ENCODE assay signal across 29 mouse cellular contexts in the genomic region with DNA sequence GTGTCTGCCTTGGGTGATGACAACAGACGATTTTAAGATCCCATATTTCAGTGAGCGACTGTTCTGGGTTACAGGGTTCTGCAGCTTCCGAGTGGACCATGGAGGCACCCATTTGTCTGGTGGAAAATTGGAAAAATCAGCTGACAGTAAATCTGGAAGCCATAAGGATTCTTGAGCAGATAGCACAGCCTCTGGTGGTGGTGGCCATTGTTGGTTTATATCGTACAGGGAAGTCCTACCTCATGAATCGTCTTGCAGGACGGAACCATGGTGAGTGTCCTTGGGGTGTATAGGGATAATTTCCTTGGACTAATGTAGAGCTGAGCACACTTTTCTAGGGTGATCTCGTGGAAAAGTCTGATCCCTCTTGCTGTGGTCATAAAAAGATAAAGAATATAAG. TPM values are rescaled to one million over a fixed set of nuclear protein-coding genes. Genes with fewer than 3 reads are reported as not detected.
DNase-seq lines count a peak whose midpoint lies in the region; ATAC-seq and TF ChIP-seq lines count a peak whose summit lies in the region.
"Had no signal": no experiment of that assay in that cellular context is flagged by ENCODE, and none has a peak within 500 bp of the region (broad histone marks: within the 10 kb centered on the region; RNA-seq: fewer than 3 reads in every experiment).

No protein-coding gene starts in this region.

- ATAC-seq in kidney, postnatal 0 days (replicated peaks; ENCODE audit: low FRiP score, low read depth) = no peak
- ATAC-seq in granulocyte monocyte progenitor cell, adult 5-6 weeks (replicated peaks; ENCODE audit: poor library complexity, severe bottlenecking) = peak; percentile 11; the same call in 1 of the 2 replicates
- peak; percentile 23 for ATAC-seq in megakaryocyte, adult 5-6 weeks (ENCODE audit: poor library complexity, severe bottlenecking)
- ATAC-seq: forebrain, embryonic 16.5 days; hindbrain, embryonic 16.5 days; intestine, postnatal 0 days had no signal

- DNase-seq in kidney, postnatal 0 days (ENCODE audit: low spot score) = no peak
- DNase-seq in kidney, postnatal 36 days = no peak
- no peak for DNase-seq in adrenal gland, postnatal 10 days
- DNase-seq in ovary, postnatal 14 days (ENCODE audit: low spot score) = no peak
- no peak for DNase-seq in cerebellum, postnatal 25 days
- DNase-seq: adrenal gland, adult 8-10 months; adrenal gland, postnatal 36 days; cerebellum, adult 18-20 months; cerebellum, adult 9-10 months; cerebellum, postnatal 14 days; gastrocnemius, postnatal 25 days; heart, postnatal 36 days had no signal

- 0 out of 2 replicates have a peak overlapping the region, but pooled peaks have one; percentile 5 for H3K4me2 ChIP-seq in kidney, postnatal 0 days (ENCODE audit: low read length)
- H3K4me2 ChIP-seq: embryonic facial prominence, embryonic 12.5 days; embryonic facial prominence, embryonic 15.5 days; forebrain, embryonic 12.5 days; heart, embryonic 11.5 days; hindbrain, embryonic 13.5 days had no signal

- TF ChIP-seq POLR2A in bone marrow, adult 2 months (IDR thresholded peaks at IDR 0.05; ENCODE audit: borderline replicate concordance, control insufficient read depth, low read depth, low read length) = no peak

- H3K9me3 ChIP-seq in kidney, postnatal 0 days (replicated peaks; ENCODE audit: low read length) = no peaks in the 10 kb centered on the region
- H3K9me3 ChIP-seq: embryonic facial prominence, embryonic 12.5 days; embryonic facial prominence, embryonic 15.5 days; forebrain, embryonic 12.5 days; hindbrain, embryonic 10.5 days; hindbrain, embryonic 13.5 days had no signal

- no peak overlapping the region for H3K9ac ChIP-seq in kidney, postnatal 0 days (ENCODE audit: low read depth, low read length)
- H3K9ac ChIP-seq: embryonic facial prominence, embryonic 12.5 days; embryonic facial prominence, embryonic 15.5 days; forebrain, embryonic 12.5 days; hindbrain, embryonic 13.5 days had no signal

- H3K27ac ChIP-seq in kidney, postnatal 0 days = no peak overlapping the region
- H3K27ac ChIP-seq in bone marrow, adult 2 months (ENCODE audit: control insufficient read depth, insufficient read depth, low read depth, low read length, poor library complexity) = no peak overlapping the region
- H3K27ac ChIP-seq: embryonic facial prominence, embryonic 12.5 days; embryonic facial prominence, embryonic 15.5 days; forebrain, embryonic 12.5 days; hindbrain, embryonic 10.5 days; hindbrain, embryonic 13.5 days had no signal

- no peak for TF ChIP-seq CTCF in kidney, postnatal 0 days (IDR thresholded peaks at IDR 0.05; ENCODE audit: low read depth)
- no peak for TF ChIP-seq CTCF in bone marrow, adult 2 months (IDR thresholded peaks at IDR 0.05; ENCODE audit: control insufficient read depth, insufficient read depth, low read length)

- H3K4me1 ChIP-seq in kidney, postnatal 0 days (replicated peaks; ENCODE audit: insufficient read depth, low read length) = no peaks in the 10 kb centered on the region
- peaks cover 1% of the 10 kb centered on the region; the same call in 1 of the 2 replicates for H3K4me1 ChIP-seq in bone marrow, adult 2 months (ENCODE audit: control insufficient read depth, insufficient read depth, low read length)
- H3K4me1 ChIP-seq: embryonic facial prominence, embryonic 15.5 days had no signal

- 80% methylated on average over 7 of the region's 7 CpGs for WGBS in kidney, postnatal 0 days
- WGBS in bone marrow, adult 2 months = 41% methylated on average over 7 of the region's 7 CpGs

- H3K27me3 ChIP-seq in kidney, postnatal 0 days (ENCODE audit: insufficient read depth, low read length) = no peaks in the 10 kb centered on the region
- H3K27me3 ChIP-seq: embryonic facial prominence, embryonic 12.5 days; embryonic facial prominence, embryonic 15.5 days; forebrain, embryonic 12.5 days; hindbrain, embryonic 13.5 days had no signal

- H3K36me3 ChIP-seq in kidney, postnatal 0 days (ENCODE audit: insufficient read depth, low read length) = no peaks in the 10 kb centered on the region
- H3K36me3 ChIP-seq: embryonic facial prominence, embryonic 12.5 days; embryonic facial prominence, embryonic 15.5 days; forebrain, embryonic 12.5 days; hindbrain, embryonic 10.5 days; hindbrain, embryonic 13.5 days had no signal

- no peak overlapping the region for H3K4me3 ChIP-seq in kidney, postnatal 0 days (replicated peaks; ENCODE audit: low read depth, low read length)
- H3K4me3 ChIP-seq in bone marrow, adult 2 months (replicated peaks; ENCODE audit: control insufficient read depth, low read depth, low read length) = peak overlapping the region; percentile 20
- H3K4me3 ChIP-seq: embryonic facial prominence, embryonic 12.5 days; embryonic facial prominence, embryonic 15.5 days; erythroblast, embryonic 14.5 days; forebrain, embryonic 12.5 days; hindbrain, embryonic 10.5 days; hindbrain, embryonic 13.5 days had no signal

RNA-seq across cellular contexts. Expression of gene Gbp3, which starts 1.8 kb away (rescaled TPM):
- polyA plus RNA-seq in kidney, postnatal 0 days (2015; fragmentation: Nextera tagmentation; extraction: Ambion mirVana) = 6.7 and 11.3 TPM in 2 replicates
- polyA plus RNA-seq in bone marrow, adult 2 months (2011; ENCODE audit: insufficient read depth, insufficient read length, low replicate concordance, missing spikeins) = 7.0 and 8.3 TPM in 2 replicates
- total RNA-seq in granulocyte monocyte progenitor cell, adult 5-6 weeks (2014; fragmentation: Nextera tagmentation) = 54.0 and 85.4 TPM in 2 replicates
- total RNA-seq in granulocyte monocyte progenitor cell, adult 5-6 weeks (2017) = 71.1 and 77.3 TPM in 2 replicates
- 29.4 and 32.1 TPM in 2 replicates for total RNA-seq in megakaryocyte, adult 5-6 weeks (2015)
- total RNA-seq in megakaryocyte, adult 5-6 weeks (2017) = 54.8 and 57.3 TPM in 2 replicates
- 10 to 100 TPM; 11.8 to 15.4 TPM for total RNA-seq in adrenal gland, postnatal 10 days (2021)
- polyA plus RNA-seq: erythroblast, embryonic 14.5 days had no signal

RNA-seq across cellular contexts. Expression of gene Gbp7, which starts 31.5 kb away (rescaled TPM):
- 6.0 and 7.1 TPM in 2 replicates for polyA plus RNA-seq in kidney, postnatal 0 days (2015; fragmentation: Nextera tagmentation; extraction: Ambion mirVana)
- 6.8 TPM in 2 replicates for polyA plus RNA-seq in bone marrow, adult 2 months (2011; ENCODE audit: insufficient read depth, insufficient read length, low replicate concordance, missing spikeins)
- total RNA-seq in granulocyte monocyte progenitor cell, adult 5-6 weeks (2014; fragmentation: Nextera tagmentation) = 14.2 and 25.7 TPM in 2 replicates
- 24.3 and 27.4 TPM in 2 replicates for total RNA-seq in granulocyte monocyte progenitor cell, adult 5-6 weeks (2017)
- 16.0 and 16.6 TPM in 2 replicates for total RNA-seq in megakaryocyte, adult 5-6 weeks (2015)
- total RNA-seq in megakaryocyte, adult 5-6 weeks (2017) = 17.8 and 18.4 TPM in 2 replicates
- total RNA-seq in adrenal gland, postnatal 10 days (2021) = 10 to 100 TPM in 1 of 2 experiments, 1 to 10 TPM in 1; 9.8 to 13.5 TPM
- polyA plus RNA-seq: C2C12 had no signal

RNA-seq across cellular contexts. Expression of gene Gbp2b, which starts 33.0 kb away (rescaled TPM):
- 0.04 TPM in 1 of 2 replicates, not detected in the other for polyA plus RNA-seq in kidney, postnatal 0 days (2015; fragmentation: Nextera tagmentation; extraction: Ambion mirVana)
- not detected in 2 replicates for polyA plus RNA-seq in bone marrow, adult 2 months (2011; ENCODE audit: insufficient read depth, insufficient read length, low replicate concordance, missing spikeins)
- total RNA-seq in granulocyte monocyte progenitor cell, adult 5-6 weeks (2014; fragmentation: Nextera tagmentation) = not detected in 2 replicates
- total RNA-seq in granulocyte monocyte progenitor cell, adult 5-6 weeks (2017) = not detected in 2 replicates
- not detected in 2 replicates for total RNA-seq in megakaryocyte, adult 5-6 weeks (2015)
- total RNA-seq in megakaryocyte, adult 5-6 weeks (2017) = not detected in 2 replicates
- total RNA-seq in adrenal gland, postnatal 10 days (2021) = under 1 TPM; 0.36 to 0.58 TPM
- total RNA-seq: common myeloid progenitor, adult 5-6 weeks had no signal
- polyA plus RNA-seq: brain, embryonic 14.5 days; embryonic facial prominence, embryonic 12.5 days; embryonic facial prominence, embryonic 15.5 days; erythroblast, embryonic 14.5 days; forebrain, embryonic 12.5 days; forebrain, embryonic 16.5 days; heart, embryonic 11.5 days; heart, postnatal 0 days; hindbrain, embryonic 10.5 days; hindbrain, embryonic 13.5 days had no signal

RNA-seq across cellular contexts. Expression of gene Gbp2, which starts 58.7 kb away (rescaled TPM):
- polyA plus RNA-seq in kidney, postnatal 0 days (2015; fragmentation: Nextera tagmentation; extraction: Ambion mirVana) = 2.0 and 2.3 TPM in 2 replicates
- 2.6 and 5.2 TPM in 2 replicates for polyA plus RNA-seq in bone marrow, adult 2 months (2011; ENCODE audit: insufficient read depth, insufficient read length, low replicate concordance, missing spikeins)
- total RNA-seq in granulocyte monocyte progenitor cell, adult 5-6 weeks (2014; fragmentation: Nextera tagmentation) = 7.1 and 9.0 TPM in 2 replicates
- 8.8 and 11.0 TPM in 2 replicates for total RNA-seq in granulocyte monocyte progenitor cell, adult 5-6 weeks (2017)
- 23.7 and 25.7 TPM in 2 replicates for total RNA-seq in megakaryocyte, adult 5-6 weeks (2015)
- total RNA-seq in megakaryocyte, adult 5-6 weeks (2017) = 28.0 and 33.7 TPM in 2 replicates
- total RNA-seq in adrenal gland, postnatal 10 days (2021) = 10 to 100 TPM; 10.9 to 13.6 TPM
- polyA plus RNA-seq: erythroblast, embryonic 14.5 days had no signal
